Comparison of ENCODE assay signal across 8 mouse cellular contexts in genomic region chr12:73705097-73705690, GRCm38 (mm10).
DNase-seq lines count a peak whose midpoint lies in the region; ATAC-seq and TF ChIP-seq lines count a peak whose summit lies in the region.

No protein-coding gene starts in this region.

- H3K4me1 ChIP-seq in intestine, embryonic 14.5 days (replicated peaks; ENCODE audit: control insufficient read depth, insufficient read depth, low read length): no peaks in the 10 kb centered on the region
- peaks cover 6% of the 10 kb centered on the region; the same call in 1 of the 2 replicates for H3K4me1 ChIP-seq in intestine, embryonic 16.5 days (ENCODE audit: control insufficient read depth, insufficient read depth, low read length)
- 0 out of 2 replicates have a peak, but pooled peaks cover 2% of the 10 kb centered on the region for H3K4me1 ChIP-seq in forebrain, embryonic 14.5 days (ENCODE audit: control insufficient read depth, insufficient read depth, low read length)

- no peaks in the 10 kb centered on the region for H3K9me3 ChIP-seq in intestine, embryonic 14.5 days (ENCODE audit: control insufficient read depth, low read length)
- H3K9me3 ChIP-seq in intestine, embryonic 16.5 days (ENCODE audit: control insufficient read depth, low read length): no peaks in the 10 kb centered on the region
- H3K9me3 ChIP-seq in forebrain, embryonic 14.5 days (replicated peaks; ENCODE audit: control insufficient read depth, low read length): no peaks in the 10 kb centered on the region

- H3K27ac ChIP-seq in intestine, embryonic 14.5 days (ENCODE audit: low read depth): no peak overlapping the region
- H3K27ac ChIP-seq in intestine, embryonic 16.5 days (ENCODE audit: low read length): no peak overlapping the region
- H3K27ac ChIP-seq in forebrain, embryonic 14.5 days (ENCODE audit: low read depth, low read length): no peak overlapping the region

- H3K9ac ChIP-seq in intestine, embryonic 14.5 days (ENCODE audit: low read length): no peak overlapping the region
- H3K9ac ChIP-seq in intestine, embryonic 16.5 days (ENCODE audit: low read depth, low read length): no peak overlapping the region
- H3K9ac ChIP-seq in forebrain, embryonic 14.5 days (ENCODE audit: low read length): no peak overlapping the region

- H3K27me3 ChIP-seq in intestine, embryonic 14.5 days (replicated peaks; ENCODE audit: control insufficient read depth, insufficient read depth, low read length): no peaks in the 10 kb centered on the region
- no peaks in the 10 kb centered on the region for H3K27me3 ChIP-seq in intestine, embryonic 16.5 days (replicated peaks; ENCODE audit: control insufficient read depth, insufficient read depth, low read length)
- H3K27me3 ChIP-seq in forebrain, embryonic 14.5 days (replicated peaks; ENCODE audit: control insufficient read depth, insufficient read depth, low read length): no peaks in the 10 kb centered on the region

- no peak for TF ChIP-seq POLR2A in brain, embryonic 14.5 days (IDR thresholded peaks at IDR 0.05; ENCODE audit: borderline replicate concordance, extremely low read depth, insufficient read depth, insufficient read length, poor library complexity, severe bottlenecking)

- WGBS in intestine, embryonic 14.5 days: 47% methylated on average over 7 of the region's 7 CpGs
- WGBS in intestine, embryonic 16.5 days: 45% methylated on average over 7 of the region's 7 CpGs
- 45% methylated on average over 7 of the region's 7 CpGs for WGBS in forebrain, embryonic 14.5 days

- no peak overlapping the region for H3K4me3 ChIP-seq in intestine, embryonic 14.5 days (ENCODE audit: low read depth, low read length)
- H3K4me3 ChIP-seq in intestine, embryonic 16.5 days (ENCODE audit: low read length): no peak overlapping the region
- no peak overlapping the region for H3K4me3 ChIP-seq in forebrain, embryonic 14.5 days (ENCODE audit: low read depth, low read length)

- H3K4me2 ChIP-seq in intestine, embryonic 14.5 days (ENCODE audit: low read length): no peak overlapping the region
- H3K4me2 ChIP-seq in intestine, embryonic 16.5 days (ENCODE audit: low read depth, low read length): no peak overlapping the region
- H3K4me2 ChIP-seq in forebrain, embryonic 14.5 days (ENCODE audit: low read length): no peak overlapping the region

- DNase-seq in intestine, embryonic 14.5 days (ENCODE audit: low spot score): peak; percentile 72
- peak; percentile 81 for DNase-seq in brain, embryonic 14.5 days (ENCODE audit: low read depth)
- DNase-seq in forebrain, embryonic 14.5 days (ENCODE audit: low spot score): peak; percentile 83
- peak; percentile 81 for DNase-seq in kidney, postnatal 10 days
- DNase-seq in lung, postnatal 36 days: peak; percentile 73
- peak; percentile 73 for DNase-seq in right cerebral cortex, postnatal 14 days

- ATAC-seq in intestine, embryonic 14.5 days (replicated peaks; ENCODE audit: low FRiP score, low TSS enrichment, low read depth): no peak
- ATAC-seq in intestine, embryonic 16.5 days: no peak
- peak; percentile 63 for ATAC-seq in CD4-positive, CD25-positive, alpha-beta regulatory T cell, adult 4 months
- ATAC-seq in forebrain, embryonic 14.5 days: peak; percentile 52; the same call in 1 of the 2 replicates

- no peaks in the 10 kb centered on the region for H3K36me3 ChIP-seq in intestine, embryonic 14.5 days (ENCODE audit: control insufficient read depth, insufficient read depth, low read length)
- no peaks in the 10 kb centered on the region for H3K36me3 ChIP-seq in intestine, embryonic 16.5 days (ENCODE audit: control insufficient read depth, insufficient read depth, low read length)
- H3K36me3 ChIP-seq in forebrain, embryonic 14.5 days (ENCODE audit: control insufficient read depth, insufficient read depth, low read length): no peaks in the 10 kb centered on the region

- peak; percentile 73; the same call in 1 of the 2 replicates for TF ChIP-seq CTCF in brain, embryonic 14.5 days (IDR thresholded peaks at IDR 0.05; ENCODE audit: borderline replicate concordance, extremely low read depth, insufficient read depth, insufficient read length)

Comparison
In these comparisons a context has a peak if more than half of its experiments do, and no peak if none do; other contexts are left out.
1. ATAC-seq: peak in CD4-positive, CD25-positive, alpha-beta regulatory T cell, adult 4 months (single experiment) and forebrain, embryonic 14.5 days (single experiment); none in intestine, embryonic 14.5 days (single experiment) and intestine, embryonic 16.5 days (single experiment).
2. Peak in every context shown above with its lines, with median percentiles within 50 percentile points of each other: DNase-seq.